ENCODE assay signal across 21 mouse cellular contexts in the genomic region with DNA sequence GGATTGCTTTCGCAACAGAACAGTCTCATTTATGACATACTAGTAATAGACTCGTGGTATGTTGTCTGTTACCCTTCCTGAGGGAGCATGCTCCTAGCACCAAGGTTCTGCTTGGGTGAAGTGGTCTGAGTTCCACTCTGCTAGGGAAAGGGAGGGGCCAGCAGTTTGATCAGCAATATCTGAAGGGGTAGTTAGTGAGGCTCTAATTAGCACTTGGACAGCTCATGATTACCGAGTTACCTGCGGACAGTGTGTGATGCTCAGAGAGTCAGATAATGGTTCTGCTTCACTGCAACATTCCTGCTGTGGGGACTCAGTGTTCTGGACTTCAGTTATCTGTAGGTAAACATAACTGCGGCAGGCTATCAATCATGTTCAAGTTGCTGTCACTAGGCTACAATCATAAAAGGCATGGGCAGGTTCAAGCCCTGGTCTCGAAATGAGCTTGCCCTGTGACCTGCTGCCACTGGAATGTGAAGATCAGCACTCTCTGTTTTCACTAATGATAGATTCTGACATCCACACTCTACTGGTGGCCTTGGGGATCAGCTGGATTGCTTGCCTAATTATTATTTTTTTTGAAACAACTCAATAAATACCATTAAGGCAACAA.
DNase-seq lines count a peak whose midpoint lies in the region; ATAC-seq lines count a peak whose summit lies in the region.
"Had no signal": no experiment of that assay in that cellular context is flagged by ENCODE, and none has a peak within 500 bp of the region (broad histone marks: within the 10 kb centered on the region; RNA-seq: fewer than 3 reads in every experiment).

No protein-coding gene starts in this region.

- H3K9me3 ChIP-seq in hindbrain, embryonic 12.5 days (replicated peaks), result no peaks in the 10 kb centered on the region
- H3K9me3 ChIP-seq in hindbrain, embryonic 13.5 days, result no peaks in the 10 kb centered on the region
- H3K9me3 ChIP-seq in embryonic facial prominence, embryonic 10.5 days, result no peaks in the 10 kb centered on the region
- H3K9me3 ChIP-seq in neural tube, embryonic 11.5 days (ENCODE audit: control insufficient read depth, low read length), result no peaks in the 10 kb centered on the region
- H3K9me3 ChIP-seq: embryonic facial prominence, embryonic 12.5 days; heart, embryonic 12.5 days; limb, embryonic 12.5 days had no signal

- 68% methylated on average over 6 of the region's 6 CpGs for WGBS in hindbrain, embryonic 12.5 days
- WGBS in hindbrain, embryonic 13.5 days, result 68% methylated on average over 6 of the region's 6 CpGs
- 71% methylated on average over 6 of the region's 6 CpGs for WGBS in embryonic facial prominence, embryonic 10.5 days
- 77% methylated on average over 6 of the region's 6 CpGs for WGBS in neural tube, embryonic 11.5 days

- 0 out of 2 replicates have a peak, but pooled peaks cover 5% of the 10 kb centered on the region for H3K4me1 ChIP-seq in hindbrain, embryonic 12.5 days
- peaks cover 11% of the 10 kb centered on the region; the same call in 1 of the 2 replicates for H3K4me1 ChIP-seq in hindbrain, embryonic 13.5 days (replicated peaks)
- H3K4me1 ChIP-seq in embryonic facial prominence, embryonic 10.5 days, result 0 out of 2 replicates have a peak, but pooled peaks cover 6% of the 10 kb centered on the region
- H3K4me1 ChIP-seq in neural tube, embryonic 11.5 days (ENCODE audit: control insufficient read depth, insufficient read depth, low read length), result no peaks in the 10 kb centered on the region
- H3K4me1 ChIP-seq: embryonic facial prominence, embryonic 12.5 days; heart, embryonic 12.5 days; limb, embryonic 12.5 days had no signal

- peak; percentile 10 for DNase-seq in Muller cell, postnatal 12 days (ENCODE audit: inconsistent ontology term)
- DNase-seq in embryonic facial prominence, embryonic 10.5 days (ENCODE audit: low spot score), result peak; percentile 26
- peak; percentile 23 for DNase-seq in neural tube, embryonic 11.5 days (ENCODE audit: low spot score)
- DNase-seq in thymus, postnatal 10 days (ENCODE audit: low spot score in 2 of 2), result no peak
- DNase-seq in left cerebral cortex, adult 9 months (ENCODE audit: low spot score in 2 of 2), result no peak
- DNase-seq: adrenal gland, postnatal 25 days; cerebellum, adult 8-10 months; heart, postnatal 36 days; kidney, adult 8-10 months; midbrain, embryonic 14.5 days; right cerebral cortex, postnatal 14 days; thymus, postnatal 14 days had no signal

- H3K36me3 ChIP-seq in hindbrain, embryonic 12.5 days, result no peaks in the 10 kb centered on the region
- 0 out of 2 replicates have a peak, but pooled peaks cover 2% of the 10 kb centered on the region for H3K36me3 ChIP-seq in hindbrain, embryonic 13.5 days
- no peaks in the 10 kb centered on the region for H3K36me3 ChIP-seq in embryonic facial prominence, embryonic 10.5 days (replicated peaks)
- H3K36me3 ChIP-seq in neural tube, embryonic 11.5 days (ENCODE audit: control insufficient read depth, insufficient read depth, low read length), result no peaks in the 10 kb centered on the region
- H3K36me3 ChIP-seq: embryonic facial prominence, embryonic 12.5 days; heart, embryonic 12.5 days; limb, embryonic 12.5 days had no signal

- H3K27ac ChIP-seq in hindbrain, embryonic 12.5 days, result no peak overlapping the region
- no peak overlapping the region for H3K27ac ChIP-seq in hindbrain, embryonic 13.5 days
- no peak overlapping the region for H3K27ac ChIP-seq in embryonic facial prominence, embryonic 10.5 days (replicated peaks)
- H3K27ac ChIP-seq in neural tube, embryonic 11.5 days (ENCODE audit: low read depth, low read length), result no peak overlapping the region
- H3K27ac ChIP-seq: embryonic facial prominence, embryonic 12.5 days; limb, embryonic 12.5 days; liver, embryonic 14.5 days had no signal

- no peak overlapping the region for H3K4me3 ChIP-seq in hindbrain, embryonic 12.5 days
- H3K4me3 ChIP-seq in hindbrain, embryonic 13.5 days, result no peak overlapping the region
- H3K4me3 ChIP-seq in embryonic facial prominence, embryonic 10.5 days, result no peak overlapping the region
- no peak overlapping the region for H3K4me3 ChIP-seq in neural tube, embryonic 11.5 days (ENCODE audit: low read depth, low read length)
- H3K4me3 ChIP-seq: embryonic facial prominence, embryonic 12.5 days; heart, embryonic 12.5 days; limb, embryonic 12.5 days; myocyte had no signal

- ATAC-seq in hindbrain, embryonic 12.5 days (ENCODE audit: low FRiP score), result peak; percentile 43; the same call in 1 of the 2 replicates
- ATAC-seq in hindbrain, embryonic 13.5 days (ENCODE audit: low FRiP score), result no peak
- no peak; the same call in 1 of the 2 replicates for ATAC-seq in neural tube, embryonic 11.5 days (ENCODE audit: insufficient read depth, low FRiP score, low TSS enrichment)
- ATAC-seq: activated CD4-positive, CD25-positive, alpha-beta regulatory T cell, adult 4 months; forebrain, embryonic 16.5 days had no signal

- no peaks in the 10 kb centered on the region for H3K27me3 ChIP-seq in hindbrain, embryonic 12.5 days
- no peaks in the 10 kb centered on the region for H3K27me3 ChIP-seq in hindbrain, embryonic 13.5 days
- H3K27me3 ChIP-seq in embryonic facial prominence, embryonic 10.5 days (replicated peaks; ENCODE audit: low read depth, poor library complexity, severe bottlenecking), result no peaks in the 10 kb centered on the region
- H3K27me3 ChIP-seq in neural tube, embryonic 11.5 days (ENCODE audit: control insufficient read depth, insufficient read depth, low read length), result no peaks in the 10 kb centered on the region
- H3K27me3 ChIP-seq: embryonic facial prominence, embryonic 12.5 days; heart, embryonic 12.5 days; limb, embryonic 12.5 days had no signal

- no peak overlapping the region for H3K4me2 ChIP-seq in hindbrain, embryonic 12.5 days (replicated peaks)
- H3K4me2 ChIP-seq in hindbrain, embryonic 13.5 days, result no peak overlapping the region
- H3K4me2 ChIP-seq in neural tube, embryonic 11.5 days (ENCODE audit: low read depth), result no peak overlapping the region
- H3K4me2 ChIP-seq: embryonic facial prominence, embryonic 12.5 days; heart, embryonic 12.5 days; limb, embryonic 12.5 days had no signal

- H3K9ac ChIP-seq in hindbrain, embryonic 12.5 days, result no peak overlapping the region
- no peak overlapping the region for H3K9ac ChIP-seq in hindbrain, embryonic 13.5 days
- H3K9ac ChIP-seq in neural tube, embryonic 11.5 days (ENCODE audit: low read length), result no peak overlapping the region
- H3K9ac ChIP-seq: embryonic facial prominence, embryonic 12.5 days; heart, embryonic 12.5 days; limb, embryonic 12.5 days; liver, embryonic 14.5 days had no signal

Comparison
In these comparisons a context has a peak if more than half of its experiments do, and no peak if none do; other contexts are left out.
1. DNase-seq: peak in Muller cell, postnatal 12 days (single experiment), embryonic facial prominence, embryonic 10.5 days (single experiment) and neural tube, embryonic 11.5 days (single experiment); none in thymus, postnatal 10 days (0 of 2) and left cerebral cortex, adult 9 months (0 of 2).